Mouse (Mus musculus) limb, embryonic 13.5 days (tissue): Measurements from ENCODE around the gene Cdpf1. TPM values are rescaled to one million over a fixed set of nuclear protein-coding genes. Genes with fewer than 3 reads are reported as not detected.

Experiments
- ATAC-seq: fragments of 200-750 bp; cut with Nextera tagmentation; 2 replicates; pipeline ENCODE4 v1.8.0; 2017; ENCODE audit warnings: low read depth, moderate number of reproducible peaks, moderate TSS enrichment; ENCODE audit not compliant: low FRiP score
- H3K27ac ChIP-seq: fragments of 300-500 bp; sonication (generic); 2 replicates; pipeline ENCODE4 v1.5.1; 2015; ENCODE audit warnings: inconsistent platforms, mild to moderate bottlenecking, moderate library complexity
- H3K27me3 ChIP-seq: fragments of 300-500 bp; sonication (generic); 2 replicates; pipeline ENCODE4 v1.6.1; 2015; ENCODE audit warnings: mild to moderate bottlenecking, inconsistent platforms
- H3K36me3 ChIP-seq: fragments of 300-500 bp; sonication (generic); 2 replicates; pipeline ENCODE4 v1.6.1; 2015; ENCODE audit warnings: inconsistent platforms, mild to moderate bottlenecking, moderate library complexity
- H3K4me1 ChIP-seq: fragments of 300-500 bp; sonication (generic); 2 replicates; pipeline ENCODE4 v1.6.1; 2015; ENCODE audit warnings: inconsistent platforms
- H3K4me2 ChIP-seq: fragments of 300-500 bp; sonication (generic); replicated peaks from 2 replicates; pipeline ENCODE4 v1.6.1; 2015; ENCODE audit warnings: inconsistent platforms, mild to moderate bottlenecking, moderate library complexity
- H3K4me3 ChIP-seq: fragments of 300-500 bp; sonication (generic); 2 replicates; pipeline ENCODE4 v1.5.1; 2015; ENCODE audit warnings: moderate library complexity, mild to moderate bottlenecking, inconsistent platforms
- H3K9ac ChIP-seq: fragments of 300-500 bp; sonication (generic); 2 replicates; pipeline ENCODE4 v1.6.1; 2015; ENCODE audit warnings: mild to moderate bottlenecking, inconsistent platforms
- H3K9me3 ChIP-seq: fragments of 300-500 bp; sonication (generic); 2 replicates; pipeline ENCODE4 v1.6.1; 2016; ENCODE audit warnings: inconsistent platforms
- WGBS: fragments of 180-500 bp; shearing (Covaris S2); methylation state at CpG from one replicate; pipeline ENCODE4 v1.1.7; 2015; 5-methylcytosine and 5-hydroxymethylcytosine counted together
- polyA plus RNA-seq: library from polyadenylated mRNA; unstranded; fragments of >200 nt; fragmentation: Nextera tagmentation; extraction: Ambion mirVana; gene quantifications from 2 replicates; pipeline ENCODE4 v1.2.1, GENCODE M21; 2015

The Cdpf1 gene
- polyA plus RNA-seq, result 25.8 and 27.7 TPM in 2 replicates

GRCm38 (mm10) chr15:85811535-85812277 is at the start of gene Cdpf1:
TSS of gene Cdpf1 (minus strand) at chr15:85811697.
- WGBS, result 3% methylated on average over 36 of the region's 36 CpGs
- H3K9me3 ChIP-seq, result 0 out of 2 replicates have a peak, but pooled peaks cover under 1% of the 10 kb centered on the region
- peak; percentile 96 for ATAC-seq

GRCm38 (mm10) chr15:85859490-85860031 is 48.1 kb upstream of the Cdpf1 start, which contains the start of gene Gtse1:
TSS of gene Gtse1 (plus strand) at chr15:85859745.
- Histone ChIP-seq H3K4me3 (peak within 1 kb of the TSS; percentile 83), H3K4me1 (peaks cover 21% of the 10 kb centered on the region), H3K36me3 (peaks cover 36% of the 10 kb centered on the region), H3K9ac (peak within 1 kb of the TSS; percentile 83), H3K4me2 (peak within 1 kb of the TSS; percentile 89), H3K27me3 (no peaks in the 10 kb centered on the region), H3K27ac (peak within 1 kb of the TSS; percentile 72; the same call in 1 of the 2 replicates), H3K9me3 (no peaks in the 10 kb centered on the region)
- WGBS, result under 1% methylated on average over 42 of the region's 42 CpGs
- peak; percentile 98 for ATAC-seq

More at GRCm38 (mm10) chr15:85811535-85812277, at the start of gene Cdpf1:
- Histone ChIP-seq H3K4me1 (peaks cover 9% of the 10 kb centered on the region), H3K9ac (peak within 1 kb of the TSS; percentile 83), H3K4me3 (peak within 1 kb of the TSS; percentile 78), H3K36me3 (no peaks in the 10 kb centered on the region), H3K4me2 (peak within 1 kb of the TSS; percentile 90), H3K27me3 (no peaks in the 10 kb centered on the region), H3K27ac (peak within 1 kb of the TSS; percentile 81)

DNA sequence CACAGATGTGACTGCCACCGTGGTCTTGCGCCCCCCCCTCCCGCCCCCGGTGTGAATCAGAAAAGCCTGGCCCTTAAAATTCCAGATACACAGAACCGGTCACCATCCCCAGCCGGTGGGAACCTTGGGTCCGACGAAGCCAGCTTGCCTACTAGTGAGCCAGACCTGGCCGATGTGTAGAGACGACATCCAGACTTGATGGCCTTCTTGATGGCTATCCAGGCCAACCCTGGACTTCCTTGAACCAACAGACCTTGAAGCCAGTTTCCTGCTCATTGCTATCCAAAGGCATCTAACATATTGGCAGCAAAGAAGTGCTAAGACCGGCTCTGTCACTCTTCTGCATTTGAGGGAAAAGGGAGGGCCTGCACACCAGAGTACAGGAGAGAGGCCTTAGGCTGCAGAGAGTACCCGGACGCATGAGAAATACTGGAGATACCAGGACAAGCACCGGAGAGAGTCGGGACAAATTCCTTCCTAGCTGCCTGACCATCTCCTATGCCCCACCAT is 47.5 kb upstream of the Cdpf1 start:
- Histone ChIP-seq H3K27ac (peak overlapping the region; percentile 72; the same call in 1 of the 2 replicates), H3K9me3 (no peaks in the 10 kb centered on the region), H3K9ac (peak overlapping the region; percentile 83), H3K27me3 (no peaks in the 10 kb centered on the region), H3K4me3 (peak overlapping the region; percentile 83), H3K4me2 (peak overlapping the region; percentile 89), H3K36me3 (peaks cover 31% of the 10 kb centered on the region), H3K4me1 (peaks cover 21% of the 10 kb centered on the region)
- 9% methylated on average over 15 of the region's 15 CpGs for WGBS
- ATAC-seq, result peak; percentile 33; the same call in 1 of the 2 replicates

DNA sequence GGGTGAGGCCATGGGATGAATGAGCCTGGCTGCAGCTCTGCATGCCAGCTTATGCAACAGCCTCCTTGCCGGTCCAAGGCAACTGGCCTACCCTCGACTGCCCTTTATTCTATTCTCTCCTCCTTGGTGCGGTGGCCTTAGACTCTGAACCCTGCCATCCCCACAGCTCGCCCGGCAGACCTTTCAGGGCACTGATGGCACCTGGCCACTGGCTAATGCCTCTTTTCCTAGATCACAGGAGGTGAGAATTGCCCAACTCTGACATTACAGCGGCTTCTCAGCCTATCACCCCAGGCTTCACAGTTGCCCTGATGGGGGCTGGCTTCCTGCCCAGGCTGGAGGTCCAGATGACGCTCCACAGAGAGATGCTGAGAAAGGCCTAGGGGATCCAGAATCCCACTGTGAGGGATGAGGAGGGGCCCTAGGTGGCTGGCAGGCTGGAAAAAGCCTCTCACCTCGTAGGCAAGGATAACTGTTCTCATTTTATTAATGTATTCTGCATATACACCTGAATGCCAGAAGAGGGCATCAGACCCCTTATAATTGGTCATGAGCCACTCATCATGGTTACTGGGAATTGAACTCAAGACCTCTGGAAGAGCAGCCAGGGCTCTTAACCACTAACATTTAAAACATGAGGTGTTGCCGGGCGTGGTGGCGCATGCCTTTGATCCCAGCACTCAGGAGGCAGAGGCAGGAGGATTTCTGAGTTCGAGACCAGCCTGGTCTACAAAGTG is 40.3 kb upstream of the Cdpf1 start:
- 79% methylated on average over 12 of the region's 12 CpGs for WGBS
- Histone ChIP-seq H3K4me1 (no peaks in the 10 kb centered on the region), H3K4me2 (no peak overlapping the region), H3K27me3 (no peaks in the 10 kb centered on the region), H3K4me3 (no peak overlapping the region), H3K27ac (no peak overlapping the region), H3K36me3 (peaks cover 1% of the 10 kb centered on the region; the same call in 1 of the 2 replicates), H3K9me3 (no peaks in the 10 kb centered on the region), H3K9ac (no peak overlapping the region)
- ATAC-seq, result no peak

DNA sequence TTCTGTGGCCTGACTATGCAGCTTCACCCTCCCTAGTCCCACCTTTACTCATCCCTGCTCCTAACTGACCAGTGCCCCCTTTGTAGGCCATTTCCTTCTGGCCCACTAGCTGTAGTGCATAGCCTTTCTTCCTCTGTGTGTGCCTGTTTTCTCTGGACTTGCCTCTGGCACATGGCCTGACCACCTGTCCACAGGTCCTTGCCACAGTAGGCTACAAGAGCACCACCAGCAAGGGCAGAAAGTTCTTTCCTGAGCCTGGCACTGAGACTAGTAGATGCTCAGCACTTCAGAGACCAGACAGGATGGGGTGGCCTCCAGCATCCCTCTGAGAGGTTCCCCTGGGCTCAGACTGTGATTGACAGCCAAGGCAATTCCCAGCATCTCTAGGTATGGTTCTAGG is 33.6 kb upstream of the Cdpf1 start:
- no peak overlapping the region for H3K4me3 ChIP-seq
- no peaks in the 10 kb centered on the region; the same call in none of the 2 replicates for H3K36me3 ChIP-seq
- no peaks in the 10 kb centered on the region for H3K9me3 ChIP-seq
- H3K9ac ChIP-seq, result no peak overlapping the region
- H3K4me2 ChIP-seq, result no peak overlapping the region
- no peaks in the 10 kb centered on the region for H3K4me1 ChIP-seq
- no peak overlapping the region for H3K27ac ChIP-seq
- no peak for ATAC-seq
- no peaks in the 10 kb centered on the region for H3K27me3 ChIP-seq

DNA sequence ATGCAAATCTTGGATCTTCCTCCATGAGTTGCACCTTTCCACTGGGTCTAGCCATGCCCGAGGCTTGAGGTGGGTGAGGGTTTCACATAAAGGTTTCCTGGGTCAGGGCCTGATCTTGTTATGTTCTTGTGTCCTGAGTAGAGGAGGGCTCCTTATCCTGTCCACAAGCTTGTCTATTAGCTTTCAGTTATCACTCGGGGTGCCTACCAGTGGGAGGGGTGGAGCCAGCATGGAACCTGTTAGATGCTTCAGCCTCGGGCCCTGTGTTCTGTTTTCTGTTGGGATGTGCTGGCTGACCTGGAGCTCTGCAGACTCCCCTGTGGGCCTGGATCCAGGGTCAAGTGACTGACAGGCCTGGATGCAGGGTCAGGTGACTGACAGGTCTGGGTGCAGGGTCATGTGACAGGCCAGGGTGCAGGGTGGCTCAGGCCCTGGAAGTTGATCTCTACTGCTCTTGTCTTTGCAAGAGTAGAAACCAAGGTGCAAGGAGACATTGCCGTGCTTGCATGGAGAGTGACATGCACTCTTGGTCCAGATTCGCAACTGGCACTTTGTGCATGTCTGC is 30.4 kb upstream of the Cdpf1 start:
- Histone ChIP-seq H3K27me3 (no peaks in the 10 kb centered on the region), H3K9ac (no peak overlapping the region), H3K27ac (no peak overlapping the region), H3K9me3 (no peaks in the 10 kb centered on the region), H3K4me2 (no peak overlapping the region), H3K36me3 (no peaks in the 10 kb centered on the region; the same call in none of the 2 replicates), H3K4me1 (no peaks in the 10 kb centered on the region), H3K4me3 (no peak overlapping the region)
- ATAC-seq, result no peak
- 69% methylated on average over 5 of the region's 5 CpGs for WGBS

GRCm38 (mm10) chr15:85840983-85841382 is 29.5 kb upstream of the Cdpf1 start:
- ATAC-seq, result no peak
- Histone ChIP-seq H3K27me3 (no peaks in the 10 kb centered on the region), H3K4me1 (no peaks in the 10 kb centered on the region), H3K27ac (no peak overlapping the region), H3K4me3 (no peak overlapping the region), H3K36me3 (peaks cover 5% of the 10 kb centered on the region), H3K9me3 (no peaks in the 10 kb centered on the region), H3K4me2 (no peak overlapping the region), H3K9ac (no peak overlapping the region)
- WGBS, result 31% methylated on average over 6 of the region's 6 CpGs

- H3K9me3 ChIP-seq, result no peaks in the 10 kb centered on the region
- 92% methylated on average over 5 of the region's 5 CpGs for WGBS
- no peak overlapping the region for H3K27ac ChIP-seq
- H3K27me3 ChIP-seq, result no peaks in the 10 kb centered on the region
- H3K36me3 ChIP-seq, result peaks cover 7% of the 10 kb centered on the region
- no peak overlapping the region for H3K4me2 ChIP-seq
- H3K4me1 ChIP-seq, result peaks cover 9% of the 10 kb centered on the region
- no peak overlapping the region for H3K4me3 ChIP-seq
- no peak for ATAC-seq
- H3K9ac ChIP-seq, result no peak overlapping the region
Observed at GRCm38 (mm10) chr15:85836887-85837286, 25.4 kb upstream of the Cdpf1 start.

DNA sequence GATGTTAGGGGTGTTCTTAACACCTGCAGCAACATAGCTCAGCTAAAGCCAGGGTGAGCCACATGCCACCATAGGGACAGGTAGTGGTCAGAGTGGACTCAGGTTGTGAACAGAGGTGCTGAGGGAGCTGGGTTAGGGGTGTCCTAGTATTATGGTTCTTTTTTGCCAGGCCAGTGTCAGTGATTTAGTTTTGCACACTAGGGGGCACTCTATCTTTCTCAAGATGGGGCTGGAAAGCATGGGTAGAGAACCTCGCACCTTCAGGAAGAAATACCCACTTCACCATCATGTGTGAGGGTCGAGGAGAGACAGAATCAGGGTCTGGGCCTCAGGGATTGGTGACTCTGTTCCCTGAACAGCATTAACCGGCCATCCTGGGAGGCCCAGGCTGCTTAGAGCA is 23.8 kb upstream of the Cdpf1 start:
- Histone ChIP-seq H3K27ac (no peak overlapping the region), H3K9me3 (no peaks in the 10 kb centered on the region), H3K27me3 (no peaks in the 10 kb centered on the region), H3K4me2 (no peak overlapping the region), H3K36me3 (peaks cover 7% of the 10 kb centered on the region), H3K4me1 (peaks cover 15% of the 10 kb centered on the region), H3K9ac (no peak overlapping the region), H3K4me3 (no peak overlapping the region)
- WGBS, result 54% methylated on average over 3 of the region's 3 CpGs
- no peak for ATAC-seq

- WGBS, result 43% methylated on average over 8 of the region's 8 CpGs
- peak overlapping the region; percentile 62 for H3K4me3 ChIP-seq
- H3K4me1 ChIP-seq, result peaks cover 15% of the 10 kb centered on the region
- H3K4me2 ChIP-seq, result peak overlapping the region; percentile 74
- peak overlapping the region; percentile 72 for H3K9ac ChIP-seq
- H3K9me3 ChIP-seq, result no peaks in the 10 kb centered on the region
- no peak overlapping the region for H3K27ac ChIP-seq
- no peaks in the 10 kb centered on the region for H3K27me3 ChIP-seq
- H3K36me3 ChIP-seq, result peaks cover 7% of the 10 kb centered on the region
- ATAC-seq, result no peak
Observed at GRCm38 (mm10) chr15:85832599-85832998, 21.1 kb upstream of the Cdpf1 start.

DNA sequence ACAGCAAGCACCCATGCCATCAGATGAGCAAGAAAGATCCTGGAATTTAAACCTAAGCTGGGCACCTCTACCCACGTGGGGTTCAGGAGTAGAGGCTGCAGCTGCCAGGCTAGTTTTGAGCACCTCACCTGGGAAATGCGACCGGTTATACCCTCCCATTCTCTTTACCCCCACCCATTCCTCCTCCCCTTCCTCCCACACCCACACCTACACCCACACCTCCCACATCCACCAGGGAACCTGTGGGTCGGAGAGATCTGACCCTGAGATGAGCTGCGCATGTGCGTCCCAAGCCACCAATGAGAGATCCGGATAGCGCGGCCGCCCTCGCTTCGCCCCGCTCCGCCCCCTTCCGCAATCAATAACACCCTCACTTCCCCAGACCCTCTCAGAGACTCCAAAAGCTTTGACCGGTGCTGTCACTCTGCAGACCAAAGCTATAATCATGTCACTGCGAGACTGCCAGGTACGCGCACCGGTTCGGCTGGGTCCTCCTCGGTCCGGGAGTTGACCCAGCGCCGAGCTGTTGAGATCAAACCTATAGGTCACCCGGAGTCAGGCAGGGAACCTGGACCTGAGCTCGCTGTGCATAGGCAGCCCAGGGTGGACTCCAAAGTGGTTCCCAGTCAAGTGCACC is 20.6 kb upstream of the Cdpf1 start, which contains the start of gene Ttc38:
Gene Ttc38 (plus strand): TSS at position 353 of the 637 bp plus-strand sequence.
- Histone ChIP-seq H3K4me1 (peaks cover 15% of the 10 kb centered on the region), H3K4me3 (peak within 1 kb of the TSS; percentile 62), H3K27ac (no peak within 1 kb of the TSS), H3K27me3 (no peaks in the 10 kb centered on the region), H3K9ac (peak within 1 kb of the TSS; percentile 72), H3K36me3 (peaks cover 7% of the 10 kb centered on the region), H3K9me3 (no peaks in the 10 kb centered on the region), H3K4me2 (peak within 1 kb of the TSS; percentile 74)
- peak; percentile 92 for ATAC-seq
- 1% methylated on average over 27 of the region's 27 CpGs for WGBS
